In the genomic region with DNA sequence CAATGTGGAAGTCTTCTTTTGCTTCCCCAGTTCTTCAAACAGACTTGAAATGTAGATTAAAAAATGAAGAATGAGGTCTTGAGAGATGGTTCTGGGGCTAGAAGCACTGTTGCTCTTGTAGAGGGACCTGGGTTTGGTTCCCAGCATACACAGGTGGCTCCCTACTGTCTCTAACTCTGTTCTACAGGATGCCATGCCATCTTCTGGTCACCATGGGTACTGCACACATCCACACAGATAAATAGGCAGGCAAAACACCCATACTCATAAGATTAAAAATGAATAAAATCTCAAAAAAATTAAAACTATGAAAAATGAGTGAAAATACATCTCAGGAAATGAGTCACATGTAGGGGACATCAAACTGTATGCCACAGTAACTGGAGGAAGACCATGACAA, we compare ENCODE assay signal across 19 mouse cellular contexts.
DNase-seq lines count a peak whose midpoint lies in the region; ATAC-seq and TF ChIP-seq lines count a peak whose summit lies in the region.
"Had no signal": no experiment of that assay in that cellular context is flagged by ENCODE, and none has a peak within 500 bp of the region (broad histone marks: within the 10 kb centered on the region; RNA-seq: fewer than 3 reads in every experiment).

No protein-coding gene starts in this region.

- H3K4me2 ChIP-seq in kidney, postnatal 0 days (ENCODE audit: low read length), result no peak overlapping the region
- no peak overlapping the region for H3K4me2 ChIP-seq in midbrain, postnatal 0 days (ENCODE audit: low read depth, low read length, poor library complexity, severe bottlenecking)
- no peak overlapping the region for H3K4me2 ChIP-seq in midbrain, embryonic 14.5 days (ENCODE audit: low read length)
- H3K4me2 ChIP-seq: lung, embryonic 15.5 days had no signal

- no peak for ATAC-seq in CD4-positive, CD25-positive, alpha-beta regulatory T cell, adult 4 months
- ATAC-seq in kidney, postnatal 0 days (replicated peaks; ENCODE audit: low FRiP score, low read depth), result no peak
- ATAC-seq in midbrain, postnatal 0 days (ENCODE audit: low FRiP score), result no peak
- no peak for ATAC-seq in midbrain, embryonic 14.5 days (ENCODE audit: low FRiP score, low TSS enrichment)
- peak; percentile 34; the same call in 1 of the 2 replicates for ATAC-seq in megakaryocyte progenitor cell, adult 5-6 weeks (replicated peaks; ENCODE audit: poor library complexity)
- ATAC-seq: forebrain, embryonic 14.5 days; inflammation-experienced regulatory T-cells, adult 6 months had no signal

- peak; percentile 2 for DNase-seq in CD4-positive, CD25-positive, alpha-beta regulatory T cell, adult 2 months (ENCODE audit: low read depth, low spot score)
- no peak for DNase-seq in kidney, postnatal 0 days (ENCODE audit: low spot score)
- no peak for DNase-seq in kidney, adult 8-10 months
- no peak for DNase-seq in midbrain, postnatal 0 days (ENCODE audit: low spot score)
- no peak for DNase-seq in midbrain, embryonic 14.5 days
- DNase-seq in thymus, adult 2 months, result no peak
- DNase-seq: adrenal gland, postnatal 10 days; cerebellum, adult 11-12 months; cerebellum, postnatal 25 days; spleen, adult 18-20 months; thymus, postnatal 25 days had no signal

- no peaks in the 10 kb centered on the region for H3K9me3 ChIP-seq in kidney, postnatal 0 days (replicated peaks; ENCODE audit: low read length)
- no peaks in the 10 kb centered on the region for H3K9me3 ChIP-seq in midbrain, postnatal 0 days (ENCODE audit: low read length)
- no peaks in the 10 kb centered on the region for H3K9me3 ChIP-seq in midbrain, embryonic 14.5 days (ENCODE audit: control insufficient read depth, low read length)
- H3K9me3 ChIP-seq: hindbrain, embryonic 10.5 days; lung, embryonic 15.5 days had no signal

- no peaks in the 10 kb centered on the region for H3K4me1 ChIP-seq in kidney, postnatal 0 days (replicated peaks; ENCODE audit: insufficient read depth, low read length)
- no peaks in the 10 kb centered on the region for H3K4me1 ChIP-seq in midbrain, postnatal 0 days (ENCODE audit: insufficient read depth, low read length)
- no peaks in the 10 kb centered on the region for H3K4me1 ChIP-seq in midbrain, embryonic 14.5 days (ENCODE audit: control insufficient read depth, insufficient read depth, low read length)
- no peaks in the 10 kb centered on the region for H3K4me1 ChIP-seq in thymus, adult 2 months (replicated peaks; ENCODE audit: control insufficient read depth, insufficient read depth, low read length)
- H3K4me1 ChIP-seq: lung, embryonic 15.5 days had no signal

- H3K36me3 ChIP-seq in kidney, postnatal 0 days (ENCODE audit: insufficient read depth, low read length), result no peaks in the 10 kb centered on the region
- H3K36me3 ChIP-seq in midbrain, postnatal 0 days (ENCODE audit: insufficient read depth, low read length), result no peaks in the 10 kb centered on the region
- H3K36me3 ChIP-seq in midbrain, embryonic 14.5 days (ENCODE audit: control insufficient read depth, insufficient read depth, low read length), result no peaks in the 10 kb centered on the region
- no peaks in the 10 kb centered on the region for H3K36me3 ChIP-seq in thymus, adult 2 months (ENCODE audit: control insufficient read depth, insufficient read depth, low read length)
- H3K36me3 ChIP-seq: embryonic facial prominence, embryonic 10.5 days; G1E; hindbrain, embryonic 10.5 days; lung, embryonic 15.5 days had no signal

- H3K4me3 ChIP-seq in kidney, postnatal 0 days (replicated peaks; ENCODE audit: low read depth, low read length), result no peak overlapping the region
- H3K4me3 ChIP-seq in midbrain, postnatal 0 days (ENCODE audit: low read depth, low read length), result no peak overlapping the region
- no peak overlapping the region for H3K4me3 ChIP-seq in midbrain, embryonic 14.5 days (replicated peaks; ENCODE audit: low read depth, low read length)
- H3K4me3 ChIP-seq in thymus, adult 2 months (ENCODE audit: control insufficient read depth, insufficient read depth, low read length), result no peak overlapping the region
- H3K4me3 ChIP-seq: embryonic facial prominence, embryonic 10.5 days; hindbrain, embryonic 10.5 days; lung, embryonic 15.5 days had no signal

- no peaks in the 10 kb centered on the region for H3K27me3 ChIP-seq in kidney, postnatal 0 days (ENCODE audit: insufficient read depth, low read length)
- H3K27me3 ChIP-seq in midbrain, postnatal 0 days (ENCODE audit: insufficient read depth, low read length), result no peaks in the 10 kb centered on the region
- H3K27me3 ChIP-seq in midbrain, embryonic 14.5 days (ENCODE audit: control insufficient read depth, insufficient read depth, low read length), result no peaks in the 10 kb centered on the region
- H3K27me3 ChIP-seq in thymus, adult 2 months (ENCODE audit: control insufficient read depth, insufficient read depth, low read length), result no peaks in the 10 kb centered on the region
- H3K27me3 ChIP-seq: lung, embryonic 15.5 days had no signal

- peak; percentile 33; the same call in 1 of the 2 replicates for TF ChIP-seq CTCF in kidney, postnatal 0 days (IDR thresholded peaks at IDR 0.05; ENCODE audit: low read depth)
- peak; percentile 31 for TF ChIP-seq CTCF in midbrain, postnatal 0 days (IDR thresholded peaks at IDR 0.05)
- no peak for TF ChIP-seq CTCF in thymus, adult 2 months (IDR thresholded peaks at IDR 0.05; ENCODE audit: borderline replicate concordance, control insufficient read depth, extremely low read depth, insufficient read depth, low read length, poor library complexity)

- TF ChIP-seq POLR2A in thymus, adult 2 months (IDR thresholded peaks at IDR 0.05; ENCODE audit: control insufficient read depth, extremely low read depth, insufficient read depth, low read length, poor library complexity), result no peak

- H3K9ac ChIP-seq in kidney, postnatal 0 days (ENCODE audit: low read depth, low read length), result no peak overlapping the region
- no peak overlapping the region for H3K9ac ChIP-seq in midbrain, postnatal 0 days (replicated peaks; ENCODE audit: low read length, poor library complexity, severe bottlenecking)
- H3K9ac ChIP-seq in midbrain, embryonic 14.5 days (replicated peaks; ENCODE audit: low read length), result no peak overlapping the region
- H3K9ac ChIP-seq: lung, embryonic 15.5 days had no signal

- H3K27ac ChIP-seq in kidney, postnatal 0 days, result no peak overlapping the region
- H3K27ac ChIP-seq in midbrain, postnatal 0 days (ENCODE audit: low read depth, low read length), result no peak overlapping the region
- H3K27ac ChIP-seq in midbrain, embryonic 14.5 days (replicated peaks; ENCODE audit: low read depth, low read length), result no peak overlapping the region
- no peak overlapping the region for H3K27ac ChIP-seq in thymus, adult 2 months (ENCODE audit: control insufficient read depth, insufficient read depth, low read length)
- H3K27ac ChIP-seq: embryonic facial prominence, embryonic 10.5 days; hindbrain, embryonic 10.5 days; lung, embryonic 15.5 days had no signal
